Mouse (Mus musculus) hindbrain, embryonic 10.5 days (tissue): ENCODE measurements around the gene B830017H08Rik. TPM values are rescaled to one million over a fixed set of nuclear protein-coding genes. Genes with fewer than 3 reads are reported as not detected.

Source experiments
- DNase-seq: peaks from one replicate; pipeline ENCODE4 v3.0.0-alpha.2; 2017; ENCODE audit warnings: low spot score
- H3K27ac ChIP-seq: fragments of 300-500 bp; sonication (generic); 2 replicates; pipeline ENCODE4 v1.5.1; 2016; ENCODE audit warnings: mild to moderate bottlenecking, moderate library complexity
- H3K27me3 ChIP-seq: fragments of 300-500 bp; sonication (generic); 2 replicates; pipeline ENCODE4 v1.6.1; 2016; ENCODE audit warnings: mild to moderate bottlenecking; ENCODE audit not compliant: poor library complexity, insufficient read depth, severe bottlenecking
- H3K36me3 ChIP-seq: fragments of 300-500 bp; sonication (generic); 2 replicates; pipeline ENCODE4 v1.6.1; 2016; ENCODE audit warnings: mild to moderate bottlenecking, moderate library complexity
- H3K4me1 ChIP-seq: fragments of 300-500 bp; sonication (generic); replicated peaks from 2 replicates; pipeline ENCODE4 v1.6.1; 2016; ENCODE audit warnings: mild to moderate bottlenecking
- H3K4me3 ChIP-seq: fragments of 300-500 bp; sonication (generic); 2 replicates; pipeline ENCODE4 v1.5.1; 2016; ENCODE audit warnings: mild to moderate bottlenecking, moderate library complexity
- H3K9me3 ChIP-seq: fragments of 300-500 bp; sonication (generic); 2 replicates; pipeline ENCODE4 v1.6.1; 2016; ENCODE audit warnings: mild to moderate bottlenecking, moderate library complexity
- WGBS: fragments of 180-500 bp; shearing (Covaris S2); methylation state at CpG from one replicate; pipeline ENCODE4 v1.1.7; 2016; 5-methylcytosine and 5-hydroxymethylcytosine counted together
- polyA plus RNA-seq: library from polyadenylated mRNA; unstranded; fragments of >200 nt; fragmentation: Nextera tagmentation; extraction: Ambion mirVana; gene quantifications from 2 replicates; pipeline ENCODE4 v1.2.1, GENCODE M21; 2016

The B830017H08Rik gene
- 0.22 TPM in 1 of 2 replicates, not detected in the other for polyA plus RNA-seq

GRCm38 (mm10) chr16:17832821-17833220 is at the start of gene B830017H08Rik:
B830017H08Rik (plus strand) TSS chr16:17833121.
- WGBS, result 24% methylated on average over 7 of the region's 7 CpGs
- Histone ChIP-seq H3K4me3 (peak within 1 kb of the TSS; percentile 70), H3K27me3 (peaks cover 98% of the 10 kb centered on the region), H3K9me3 (no peaks in the 10 kb centered on the region), H3K4me1 (peaks cover 23% of the 10 kb centered on the region), H3K36me3 (no peaks in the 10 kb centered on the region), H3K27ac (peak within 1 kb of the TSS; percentile 79)
- no peak for DNase-seq

GRCm38 (mm10) chr16:17785337-17785736 is 47.6 kb upstream of the B830017H08Rik start:
- 63% methylated on average over 3 of the region's 3 CpGs for WGBS
- H3K4me3 ChIP-seq, result no peak overlapping the region
- no peaks in the 10 kb centered on the region for H3K9me3 ChIP-seq
- peaks cover 94% of the 10 kb centered on the region for H3K36me3 ChIP-seq
- H3K27me3 ChIP-seq, result no peaks in the 10 kb centered on the region
- H3K27ac ChIP-seq, result no peak overlapping the region
- DNase-seq, result no peak
- H3K4me1 ChIP-seq, result no peaks in the 10 kb centered on the region

GRCm38 (mm10) chr16:17792728-17793127 is 40.2 kb upstream of the B830017H08Rik start:
- Histone ChIP-seq H3K36me3 (peaks cover 63% of the 10 kb centered on the region), H3K27ac (no peak overlapping the region), H3K4me3 (no peak overlapping the region), H3K9me3 (no peaks in the 10 kb centered on the region), H3K4me1 (peaks cover 13% of the 10 kb centered on the region), H3K27me3 (peaks cover 45% of the 10 kb centered on the region)
- DNase-seq, result no peak
- 71% methylated on average over 3 of the region's 3 CpGs for WGBS

- Histone ChIP-seq H3K9me3 (no peaks in the 10 kb centered on the region), H3K36me3 (peaks cover 50% of the 10 kb centered on the region), H3K4me3 (no peak overlapping the region), H3K27ac (no peak overlapping the region), H3K4me1 (peaks cover 27% of the 10 kb centered on the region), H3K27me3 (peaks cover 58% of the 10 kb centered on the region)
- DNase-seq, result no peak
- 86% methylated on average over 4 of the region's 4 CpGs for WGBS
These were observed 38.9 kb upstream of the B830017H08Rik start for GRCm38 (mm10) chr16:17794047-17794446.

- Histone ChIP-seq H3K9me3 (no peaks in the 10 kb centered on the region), H3K27ac (no peak overlapping the region), H3K27me3 (peaks cover 74% of the 10 kb centered on the region), H3K4me1 (peaks cover 28% of the 10 kb centered on the region), H3K36me3 (peaks cover 34% of the 10 kb centered on the region), H3K4me3 (no peak overlapping the region)
- DNase-seq, result no peak
- 52% methylated on average over 5 of the region's 5 CpGs for WGBS
These were observed 37.3 kb upstream of the B830017H08Rik start for GRCm38 (mm10) chr16:17795643-17796042.

- peaks cover 83% of the 10 kb centered on the region for H3K27me3 ChIP-seq
- H3K4me1 ChIP-seq, result peaks cover 28% of the 10 kb centered on the region
- no peak for DNase-seq
- peak overlapping the region; percentile 86 for H3K27ac ChIP-seq
- H3K4me3 ChIP-seq, result peak overlapping the region; percentile 63
- H3K36me3 ChIP-seq, result peaks cover 25% of the 10 kb centered on the region
- H3K9me3 ChIP-seq, result no peaks in the 10 kb centered on the region
These were observed 36.4 kb upstream of the B830017H08Rik start for GRCm38 (mm10) chr16:17796519-17796918.

GRCm38 (mm10) chr16:17796971-17797811 is 35.7 kb upstream of the B830017H08Rik start, which contains the start of gene Scarf2:
Scarf2 (plus strand) TSS chr16:17797282.
- WGBS, result under 1% methylated on average over 81 of the region's 81 CpGs

GRCm38 (mm10) chr16:17797812-17798311 is 35.1 kb upstream of the B830017H08Rik start:
- H3K27me3 ChIP-seq, result peaks cover 96% of the 10 kb centered on the region
- peaks cover 12% of the 10 kb centered on the region for H3K36me3 ChIP-seq
- 2% methylated on average over 29 of the region's 29 CpGs for WGBS
- peak; percentile 59 for DNase-seq
- H3K4me1 ChIP-seq, result peaks cover 36% of the 10 kb centered on the region
- H3K4me3 ChIP-seq, result peak overlapping the region; percentile 63
- no peaks in the 10 kb centered on the region for H3K9me3 ChIP-seq
- peak overlapping the region; percentile 86 for H3K27ac ChIP-seq

More at GRCm38 (mm10) chr16:17796971-17797811, 35.7 kb upstream of the B830017H08Rik start, which contains the start of gene Scarf2:
- DNase-seq, result peak; percentile 66
- peak within 1 kb of the TSS; percentile 63 for H3K4me3 ChIP-seq
- peaks cover 89% of the 10 kb centered on the region for H3K27me3 ChIP-seq
- H3K27ac ChIP-seq, result peak within 1 kb of the TSS; percentile 86
- H3K36me3 ChIP-seq, result peaks cover 18% of the 10 kb centered on the region
- H3K4me1 ChIP-seq, result peaks cover 29% of the 10 kb centered on the region
- no peaks in the 10 kb centered on the region for H3K9me3 ChIP-seq

GRCm38 (mm10) chr16:17798321-17799180 is 34.4 kb upstream of the B830017H08Rik start:
- H3K36me3 ChIP-seq, result peaks cover 6% of the 10 kb centered on the region; the same call in 1 of the 2 replicates
- peak overlapping the region; percentile 86 for H3K27ac ChIP-seq
- whole genome bisulfite sequencing, result 1% methylated on average over 42 of the region's 45 CpGs
- H3K27me3 ChIP-seq, result peaks cover 100% of the 10 kb centered on the region
- peak; percentile 76 for DNase-seq
- peak overlapping the region; percentile 63 for H3K4me3 ChIP-seq
- H3K9me3 ChIP-seq, result no peaks in the 10 kb centered on the region
- H3K4me1 ChIP-seq, result peaks cover 43% of the 10 kb centered on the region

- no peaks in the 10 kb centered on the region for H3K9me3 ChIP-seq
- peaks cover 53% of the 10 kb centered on the region for H3K4me1 ChIP-seq
- no peak overlapping the region for H3K27ac ChIP-seq
- no peak overlapping the region for H3K4me3 ChIP-seq
- no peaks in the 10 kb centered on the region for H3K36me3 ChIP-seq
- DNase-seq, result no peak
- H3K27me3 ChIP-seq, result peaks cover 100% of the 10 kb centered on the region
These were observed 33.3 kb upstream of the B830017H08Rik start for GRCm38 (mm10) chr16:17799584-17799983.

GRCm38 (mm10) chr16:17801777-17802455 is 31.0 kb upstream of the B830017H08Rik start:
- Histone ChIP-seq H3K27me3 (peaks cover 100% of the 10 kb centered on the region), H3K4me1 (peaks cover 67% of the 10 kb centered on the region), H3K27ac (no peak overlapping the region), H3K36me3 (no peaks in the 10 kb centered on the region), H3K9me3 (no peaks in the 10 kb centered on the region), H3K4me3 (no peak overlapping the region)
- no peak for DNase-seq
- WGBS, result 4% methylated on average over 7 of the region's 7 CpGs

- Histone ChIP-seq H3K27me3 (peaks cover 97% of the 10 kb centered on the region), H3K4me3 (peak overlapping the region; percentile 54), H3K4me1 (peaks cover 67% of the 10 kb centered on the region), H3K27ac (0 out of 2 replicates have a peak overlapping the region, but pooled peaks have one; percentile 5), H3K36me3 (no peaks in the 10 kb centered on the region), H3K9me3 (no peaks in the 10 kb centered on the region)
- 4% methylated on average over 18 of the region's 18 CpGs for WGBS
- no peak for DNase-seq
These were observed 30.5 kb upstream of the B830017H08Rik start for GRCm38 (mm10) chr16:17802456-17802838.
